Mouse (Mus musculus) lung, postnatal 10 days (tissue): ENCODE results near the gene Wdr93.
A peak's percentile ranks its signal among the peaks of the same experiment; 100 is the strongest.
"Not testable (repeated sequence)": the region's sequence is repeated elsewhere in the genome, so short reads cannot be mapped to it uniquely, and the experiment has no call there.

Source experiments
- DNase-seq: peaks from one replicate; pipeline ENCODE4 v3.0.0; 2021

Gene Wdr93

DNA sequence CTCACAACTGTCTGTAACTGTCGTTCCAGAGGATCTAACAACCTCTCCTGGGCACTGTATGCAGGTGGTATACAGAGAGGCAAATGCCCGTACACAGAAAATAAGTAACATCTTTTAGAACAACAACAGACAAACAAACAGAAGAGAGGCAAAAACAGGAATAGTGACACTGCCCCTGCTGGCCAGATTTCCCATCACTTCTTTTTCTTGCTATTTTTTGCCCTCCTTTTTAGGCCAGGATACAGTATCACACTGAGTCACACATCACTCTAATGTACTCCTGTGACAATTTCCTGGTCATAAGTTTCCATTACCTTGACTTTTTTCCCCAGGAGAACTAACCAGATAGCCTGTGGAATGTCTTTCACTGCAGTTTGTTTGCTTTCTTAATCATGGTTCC lies 13.4 kb downstream of the Wdr93 start:
- DNase-seq: no peak

DNA sequence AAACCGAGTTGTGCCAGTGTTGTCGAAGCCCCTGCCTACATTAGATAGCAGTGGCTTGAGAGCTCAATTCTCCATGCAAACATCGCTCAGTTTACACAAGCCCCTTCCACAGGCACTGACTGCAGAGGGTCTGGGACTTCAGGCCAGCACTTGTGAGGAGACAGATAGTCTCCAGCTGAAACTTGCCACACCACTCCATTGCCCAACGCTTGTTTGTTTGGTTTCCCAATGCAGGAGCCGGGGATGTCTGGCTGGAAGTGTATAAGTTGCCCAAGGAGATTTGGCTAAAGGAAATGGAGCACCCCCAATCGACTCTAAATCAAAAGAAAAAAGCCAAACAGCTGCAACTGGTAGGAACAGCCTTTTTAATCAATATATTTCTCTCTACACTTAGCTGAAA lies 15.2 kb downstream of the Wdr93 start:
- peak; percentile 58 for DNase-seq

DNA sequence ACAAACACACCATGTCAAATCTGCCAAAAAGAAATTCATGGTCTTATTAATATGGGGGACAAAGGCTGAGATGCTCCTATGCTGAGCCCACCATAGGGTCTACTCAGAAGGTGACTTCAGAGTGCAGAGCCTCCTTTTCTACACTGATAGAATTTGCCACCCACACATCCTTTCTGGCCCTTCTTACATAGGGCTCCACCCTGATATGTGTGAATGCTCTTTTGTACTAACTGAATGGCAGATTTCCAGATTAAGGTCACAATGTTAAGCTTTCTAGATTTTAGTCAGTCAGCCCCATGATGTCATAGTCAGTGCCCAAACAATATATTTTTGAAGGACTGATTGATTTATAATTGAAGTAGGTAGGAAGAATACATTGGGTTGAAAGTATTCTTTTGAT lies 16.8 kb downstream of the Wdr93 start:
- DNase-seq: no peak

DNA sequence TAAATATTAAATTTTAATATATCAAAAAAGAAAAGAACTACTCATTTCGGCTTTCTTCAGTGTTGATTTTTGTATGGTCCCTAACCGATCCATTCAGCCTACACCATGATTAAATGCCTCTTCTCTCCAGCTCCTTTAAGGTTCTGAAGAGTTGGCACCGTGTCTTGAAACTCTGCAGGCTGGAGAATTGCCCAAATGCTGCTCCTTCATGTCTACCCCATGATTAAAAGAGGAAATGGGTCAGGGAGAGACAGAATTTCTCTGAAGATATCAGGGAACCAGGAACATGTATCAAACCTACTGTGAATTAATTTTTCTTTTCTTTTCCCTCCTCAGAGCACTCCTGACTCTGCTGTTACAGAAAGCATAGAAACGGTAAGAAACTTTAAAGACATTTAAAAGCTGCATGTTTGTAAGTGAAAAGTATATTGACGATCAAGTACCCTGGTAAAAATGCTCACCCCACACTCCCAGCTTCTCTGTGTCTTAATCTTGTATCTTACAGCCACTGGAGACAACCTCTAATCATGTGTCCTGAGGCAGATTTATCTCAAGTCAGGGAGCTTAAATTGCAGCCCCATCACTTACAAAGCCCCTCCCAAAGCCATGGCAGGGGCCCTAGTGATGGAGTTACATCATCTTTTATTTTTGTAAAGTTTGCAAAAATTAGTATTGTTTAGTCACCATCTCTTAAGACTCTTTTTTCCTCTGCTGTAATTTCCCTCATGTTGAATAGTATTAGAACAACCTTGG lies 18.3 kb downstream of the Wdr93 start:
- DNase-seq: no peak

DNA sequence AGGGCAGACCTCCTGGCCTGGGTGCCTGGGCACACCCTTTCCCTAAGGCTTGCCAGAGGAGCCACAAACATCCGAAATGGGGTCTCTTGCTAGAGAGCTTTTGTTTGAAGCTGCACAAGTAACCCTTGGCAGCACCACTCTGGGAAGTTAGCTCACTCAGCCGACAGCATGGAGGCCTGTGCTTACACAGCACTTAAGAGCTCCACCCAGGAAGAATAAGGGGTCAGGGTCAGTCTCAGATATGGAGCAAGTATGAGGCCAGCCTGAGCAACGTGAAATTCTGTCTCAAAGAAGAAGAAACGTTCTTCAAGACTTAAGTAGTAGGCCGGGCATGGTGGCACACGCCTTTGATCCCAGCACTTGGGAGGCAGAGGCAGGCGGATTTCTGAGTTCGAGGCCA lies 19.1 kb downstream of the Wdr93 start:
- DNase-seq: no peak

DNA sequence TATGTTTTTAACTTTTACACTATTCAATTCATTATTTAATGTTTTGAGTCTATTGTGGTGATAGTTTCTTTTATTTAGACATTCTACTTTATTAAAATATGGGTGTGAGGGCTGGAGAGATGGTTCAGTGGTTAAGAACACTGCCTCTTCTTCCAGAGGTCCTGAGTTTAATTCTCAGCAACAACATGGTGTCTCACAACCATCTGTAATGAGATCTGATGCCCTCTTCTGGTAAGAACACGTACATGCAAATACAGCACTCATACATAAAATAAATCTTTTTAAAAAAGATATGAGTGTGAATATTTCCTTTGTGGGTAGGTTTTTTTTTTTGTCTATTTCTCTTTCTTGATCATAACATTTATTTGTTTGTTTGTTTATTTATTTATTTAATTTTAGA lies 23.0 kb downstream of the Wdr93 start:
- DNase-seq: no peak

DNA sequence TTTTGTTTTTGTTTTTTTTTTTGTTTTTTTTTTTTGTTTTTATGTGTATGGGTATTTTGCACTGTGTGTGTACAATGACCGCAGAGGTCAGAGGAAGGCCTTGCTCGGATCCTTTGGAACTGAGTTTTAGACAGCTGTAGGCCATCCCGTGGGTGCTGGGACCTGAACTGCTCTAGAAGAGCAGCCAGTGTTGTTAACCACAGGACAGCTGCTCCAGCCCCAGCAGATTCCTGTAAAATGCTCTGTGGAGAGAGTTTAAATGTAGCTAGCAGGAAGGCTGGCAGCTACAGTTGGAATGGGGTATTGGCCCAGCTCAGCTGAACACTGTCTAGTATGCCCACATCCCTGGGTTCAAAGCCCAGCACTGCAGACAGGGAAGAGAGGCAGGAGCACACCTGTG lies 26.7 kb downstream of the Wdr93 start:
- no peak for DNase-seq

DNA sequence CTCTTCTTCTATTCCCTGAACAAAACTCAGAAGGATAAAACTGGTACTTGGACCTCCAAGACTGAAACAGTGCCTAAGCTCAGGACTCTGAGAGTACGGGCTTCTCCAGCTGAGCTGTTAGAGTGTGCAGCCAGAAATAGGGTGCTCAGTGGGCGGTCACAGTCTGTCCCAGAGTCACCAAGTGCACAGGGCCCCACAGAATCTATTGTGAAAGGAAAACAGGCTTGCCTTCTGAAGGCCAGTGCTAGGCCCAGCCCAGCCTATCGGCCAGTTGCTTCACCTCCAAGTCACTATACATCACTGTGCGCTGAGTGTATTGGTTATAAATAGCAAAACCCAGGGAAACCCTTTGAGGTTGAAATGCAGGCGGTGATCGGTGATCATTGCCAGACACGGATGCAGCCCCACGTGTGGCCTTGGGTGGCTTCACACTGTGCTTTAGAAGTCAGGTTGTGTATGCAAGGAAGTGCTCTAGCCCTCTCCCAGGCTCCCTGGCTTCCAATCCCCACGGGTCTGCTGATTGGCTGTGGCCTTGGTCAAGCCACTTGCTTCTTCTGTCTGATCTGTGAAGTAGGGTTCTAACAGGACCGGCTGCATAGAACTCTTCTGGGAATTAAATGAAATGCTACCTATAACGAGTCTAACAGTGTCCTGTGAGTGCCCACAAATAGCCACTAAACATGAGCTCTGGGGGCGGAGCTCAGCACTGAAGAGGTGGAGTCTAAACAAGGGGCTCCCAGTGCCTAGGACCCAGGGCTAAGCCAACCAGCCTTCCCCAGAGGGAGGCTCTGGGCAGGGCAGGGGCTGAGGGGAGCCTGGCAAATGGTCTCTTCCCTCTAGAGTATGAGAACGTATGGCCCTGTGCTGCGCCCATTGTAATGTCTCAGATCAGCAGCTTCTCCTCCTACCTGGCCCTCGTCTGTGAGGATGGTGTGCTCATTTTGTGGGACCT lies 28.9 kb downstream of the Wdr93 start:
- no peak for DNase-seq

DNA sequence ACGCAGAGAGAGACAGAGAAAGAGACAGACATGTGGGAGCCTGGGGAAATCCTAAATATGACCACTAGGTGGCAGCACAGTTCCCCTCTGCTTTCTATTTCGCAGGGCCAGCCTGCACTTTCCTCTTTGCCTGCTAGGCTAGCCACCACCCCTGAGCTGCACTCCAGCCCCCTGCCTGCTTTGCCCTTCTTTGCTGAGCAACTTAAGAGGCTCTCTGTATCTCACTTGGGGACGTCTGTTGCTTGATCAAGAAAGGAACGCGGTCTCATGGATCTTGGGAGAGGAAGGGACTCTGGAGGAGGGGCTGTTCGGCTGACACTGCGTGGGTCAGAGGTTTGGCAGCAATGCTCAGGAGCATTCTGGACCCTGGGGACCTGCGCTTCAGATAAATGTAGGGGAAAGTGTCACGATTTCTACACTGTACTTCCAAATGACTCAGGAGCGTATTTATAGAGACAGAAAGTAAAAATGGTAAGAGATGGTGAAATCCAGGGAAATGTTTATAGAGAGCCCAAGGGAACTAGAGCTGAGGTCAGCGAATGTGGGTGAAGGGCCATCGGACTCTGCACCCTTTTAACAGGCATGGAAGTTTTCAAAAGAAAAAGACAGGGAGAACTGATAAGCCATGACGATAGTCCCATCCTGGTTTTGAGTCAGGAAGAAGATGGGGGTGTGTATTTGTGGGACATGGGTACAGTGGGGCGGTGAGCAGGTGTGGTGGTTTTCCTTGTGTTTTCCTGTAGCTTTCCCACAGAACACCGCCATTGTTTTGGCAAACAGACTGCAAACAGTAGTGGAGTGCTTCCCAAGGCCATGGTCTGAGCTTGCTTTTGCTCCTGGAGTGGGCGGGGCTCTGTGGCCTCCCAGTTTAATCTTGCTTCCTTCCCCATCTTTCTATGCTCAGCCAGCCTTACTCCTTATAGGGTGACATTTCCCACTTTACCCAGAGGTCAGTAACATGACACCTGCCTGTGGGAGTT lies 38.0 kb downstream of the Wdr93 start:
- peak; percentile 83 for DNase-seq

DNA sequence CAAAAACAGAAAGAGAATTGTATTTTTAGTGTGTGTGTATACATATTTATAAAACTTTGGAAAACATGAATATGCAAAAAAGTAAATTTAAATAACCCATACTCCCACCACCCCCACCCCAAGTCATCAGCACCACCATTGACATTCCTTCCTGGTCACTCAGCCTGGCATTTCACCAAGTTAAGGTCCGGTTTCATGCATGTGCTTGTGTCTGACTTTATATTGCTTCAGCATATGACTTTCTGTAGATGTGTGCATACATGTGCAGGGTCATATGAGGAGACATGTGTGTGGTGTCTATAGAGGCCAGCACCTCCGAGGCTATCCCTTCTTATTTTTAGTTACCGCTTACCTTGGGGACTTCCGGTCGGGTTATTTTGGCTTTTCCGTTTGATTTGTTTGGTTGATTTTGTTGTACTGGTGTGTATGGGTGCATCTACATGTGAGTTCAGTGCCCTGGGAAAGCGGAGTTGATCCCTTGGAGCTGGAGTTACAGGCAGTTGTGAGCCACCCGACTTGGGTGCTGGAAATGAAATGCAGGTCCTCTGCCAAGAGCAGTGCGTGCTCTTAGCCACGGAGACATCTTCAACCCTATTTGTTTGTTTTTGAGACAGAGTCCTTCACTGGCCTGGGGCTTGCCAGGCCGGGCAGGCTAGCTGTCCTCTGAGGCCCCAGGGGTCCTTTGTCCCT lies 39.0 kb downstream of the Wdr93 start:
- no peak for DNase-seq

DNA sequence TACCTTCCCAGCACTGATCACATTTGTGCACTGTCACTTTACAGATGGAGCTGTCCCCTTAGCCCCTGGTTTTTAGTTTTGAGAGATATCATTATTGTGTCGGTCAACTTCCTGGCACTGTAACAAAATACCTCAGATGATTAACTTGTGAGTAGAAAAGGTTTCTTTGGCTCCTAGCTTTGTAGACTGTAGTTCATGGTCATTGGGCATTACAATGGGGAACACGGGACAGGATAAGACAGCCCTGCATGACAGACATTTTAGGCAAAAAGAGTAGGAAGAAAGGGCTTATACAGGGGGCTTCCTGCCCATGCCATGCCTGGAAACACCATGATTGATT lies 39.5 kb downstream of the Wdr93 start:
- DNase-seq: no peak

DNA sequence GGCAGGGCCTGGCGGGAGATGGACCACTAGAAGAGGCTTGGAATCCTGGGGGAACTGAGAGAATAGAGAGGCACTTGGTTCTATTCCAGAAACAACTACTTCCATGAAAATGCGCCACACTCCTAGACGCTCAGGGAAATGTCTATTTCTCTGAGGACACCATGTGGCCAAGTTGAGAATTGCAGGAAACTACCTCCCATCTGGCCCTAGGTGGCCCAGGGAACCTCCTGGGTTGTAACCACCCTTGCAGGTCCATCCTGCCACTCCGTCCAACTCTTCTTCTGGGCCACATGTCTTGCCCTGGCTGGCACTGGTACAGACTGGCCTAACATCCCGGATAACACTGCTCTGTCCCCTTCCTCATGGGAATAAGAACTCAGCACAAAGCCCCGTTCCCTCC lies 43.3 kb downstream of the Wdr93 start:
- peak; percentile 81 for DNase-seq

DNA sequence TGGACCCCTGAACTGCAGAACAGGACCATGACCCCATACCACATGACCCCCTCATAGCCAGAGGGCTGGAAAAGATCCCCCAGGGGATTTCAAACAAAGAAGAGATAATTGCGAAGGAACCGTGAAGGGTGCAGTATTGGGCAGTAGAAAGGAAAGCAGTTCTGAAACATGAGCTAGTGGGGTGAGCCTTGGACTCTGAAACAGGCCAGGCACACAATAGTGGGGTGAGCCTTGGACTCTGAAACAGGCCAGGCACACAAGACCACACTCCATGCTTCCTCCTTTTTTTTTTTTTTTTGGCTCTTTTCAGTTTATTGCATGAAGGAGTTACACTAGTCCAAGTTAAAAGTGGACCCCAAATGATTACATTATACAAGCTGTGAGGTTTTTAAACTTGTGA lies 46.8 kb downstream of the Wdr93 start:
- DNase-seq: not testable (repeated sequence)

DNA sequence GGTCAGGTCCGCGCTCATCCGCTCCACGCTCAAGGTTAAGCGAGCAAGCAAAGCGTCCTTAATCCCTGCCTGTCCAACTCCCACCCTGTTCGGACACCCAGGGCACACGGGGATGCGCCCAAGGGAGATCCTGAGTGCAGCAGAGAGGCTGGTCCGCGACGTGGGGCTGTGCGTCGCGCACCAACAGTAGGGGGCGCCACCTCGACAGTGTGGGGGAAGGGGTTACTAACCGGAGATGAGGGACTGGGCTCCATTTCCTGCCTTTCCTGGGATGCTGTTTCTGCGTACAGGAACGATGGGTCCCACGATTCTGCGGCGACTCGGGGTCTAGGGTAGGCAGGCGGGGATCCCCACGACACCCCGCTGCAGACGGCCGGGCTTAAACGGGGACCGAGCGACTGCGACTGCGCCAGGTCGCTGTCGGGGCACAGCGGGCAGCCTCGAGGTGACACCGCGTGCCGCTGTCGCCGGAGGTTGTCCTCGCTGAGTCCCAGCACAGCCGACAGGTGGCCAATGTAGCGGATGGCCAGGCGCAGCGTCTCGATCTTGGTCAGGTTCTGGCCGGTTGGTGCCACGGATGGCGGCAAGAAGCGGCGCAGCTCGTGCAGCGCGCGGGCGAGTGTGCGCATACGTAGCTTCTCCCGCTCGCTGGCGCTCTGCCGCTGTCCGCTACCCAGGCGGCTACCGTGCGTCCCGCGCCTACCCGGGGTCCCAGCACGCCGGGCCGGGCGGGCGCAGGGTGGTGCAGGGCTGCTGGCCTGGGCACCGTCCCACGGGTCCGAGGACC lies 49.9 kb downstream of the Wdr93 start:
- peak; percentile 47 for DNase-seq

DNA sequence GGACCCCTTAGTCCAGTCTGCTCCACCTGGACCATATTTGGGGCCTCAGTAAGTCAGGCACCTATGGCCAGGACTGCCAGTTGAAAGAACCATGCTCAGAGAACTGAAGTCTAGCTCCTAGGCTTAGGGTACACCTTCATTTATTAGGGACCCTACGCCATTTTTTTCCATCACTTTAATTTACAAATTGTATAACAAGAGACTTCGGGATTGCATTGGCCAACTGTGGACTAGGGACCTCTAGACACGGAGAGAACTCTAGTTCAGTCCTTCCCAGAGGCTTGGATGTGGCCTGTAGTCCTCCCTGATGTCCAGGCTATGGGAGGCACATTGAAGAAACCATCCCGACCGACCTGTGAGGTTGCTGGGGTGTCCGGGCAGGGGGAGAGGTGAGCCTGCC lies 50.7 kb downstream of the Wdr93 start, which contains the start of gene Mesp1:
TSS of gene Mesp1 (minus strand) at position 101 of the 400 bp plus-strand sequence.
- DNase-seq: no peak

DNA sequence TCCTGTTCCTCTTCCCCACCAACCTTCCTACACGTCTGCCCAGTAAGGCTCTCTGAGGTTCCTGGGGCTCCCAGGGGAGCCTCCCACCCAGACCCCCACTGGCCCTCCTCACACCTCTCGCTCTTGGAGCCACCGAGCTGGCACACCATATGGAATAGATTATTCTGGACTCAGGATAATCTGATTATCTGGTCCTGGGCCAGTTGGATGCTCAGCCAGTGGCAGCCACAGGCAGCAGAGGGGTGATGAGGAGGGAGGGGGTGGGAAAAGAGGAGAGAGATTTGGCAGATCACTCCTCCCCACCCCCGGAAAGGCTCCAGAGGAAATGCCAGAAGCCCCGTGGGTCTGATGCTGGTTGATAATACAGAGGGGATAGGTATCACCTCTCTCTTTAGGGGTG lies 55.6 kb downstream of the Wdr93 start:
- no peak for DNase-seq

DNA sequence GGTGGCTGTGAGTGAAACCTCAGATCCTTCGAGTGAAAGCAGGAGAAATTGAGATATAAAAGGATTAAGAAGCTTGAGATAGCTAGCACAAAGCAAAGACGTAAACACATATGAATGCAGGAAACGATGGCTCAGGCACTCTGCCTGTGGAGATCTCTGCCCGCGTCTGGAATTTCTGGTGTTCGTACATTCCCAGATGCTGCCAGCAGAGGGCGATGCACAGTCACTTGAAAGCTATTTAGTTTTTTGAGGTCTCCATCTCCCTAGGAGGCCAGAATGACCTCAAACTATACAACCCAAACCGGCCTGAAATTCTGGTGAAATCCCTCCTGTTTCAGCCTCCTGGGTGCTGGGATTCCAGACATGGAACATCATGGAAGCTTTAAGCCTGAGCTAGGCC lies 56.1 kb downstream of the Wdr93 start:
- peak; percentile 88 for DNase-seq

DNA sequence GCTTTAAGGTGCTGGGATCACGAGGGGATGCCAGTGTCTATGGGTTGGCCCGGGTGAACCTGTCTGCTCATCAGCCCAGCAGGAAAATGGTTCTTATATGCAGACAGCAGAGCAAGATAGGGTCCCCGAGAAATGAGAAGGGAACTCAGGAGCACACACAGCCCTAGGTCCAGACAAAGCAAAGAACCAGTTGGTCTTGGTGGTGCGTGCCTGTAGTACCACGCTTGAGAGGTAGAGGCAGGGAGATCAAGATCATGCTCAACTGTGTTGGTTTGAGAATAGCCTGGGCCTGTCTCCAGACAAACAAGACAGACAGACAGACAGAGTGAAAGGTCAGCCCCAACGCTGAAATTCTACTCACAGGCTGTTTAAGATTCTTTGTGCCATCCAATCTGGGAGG lies 56.5 kb downstream of the Wdr93 start:
- no peak for DNase-seq

DNA sequence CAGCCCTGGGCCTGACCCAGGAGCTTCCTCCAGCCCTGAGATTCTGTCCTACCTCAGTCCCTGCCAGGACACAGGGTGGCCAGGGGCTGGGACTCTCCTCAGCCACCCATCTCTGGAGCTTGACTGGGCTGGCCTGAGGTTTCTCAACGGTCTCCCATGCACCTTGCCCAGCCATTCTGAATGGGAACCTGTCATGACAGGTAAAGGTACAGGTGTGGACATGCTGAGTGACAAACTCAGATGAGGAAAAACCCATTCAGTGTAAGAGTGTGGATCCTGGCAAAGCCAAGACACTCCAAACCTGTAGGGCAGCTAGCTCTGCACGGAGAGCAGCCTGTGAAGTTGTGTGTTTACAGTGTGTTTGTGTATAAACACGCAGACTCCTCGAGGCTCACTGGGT lies 57.4 kb downstream of the Wdr93 start:
- DNase-seq: no peak

DNA sequence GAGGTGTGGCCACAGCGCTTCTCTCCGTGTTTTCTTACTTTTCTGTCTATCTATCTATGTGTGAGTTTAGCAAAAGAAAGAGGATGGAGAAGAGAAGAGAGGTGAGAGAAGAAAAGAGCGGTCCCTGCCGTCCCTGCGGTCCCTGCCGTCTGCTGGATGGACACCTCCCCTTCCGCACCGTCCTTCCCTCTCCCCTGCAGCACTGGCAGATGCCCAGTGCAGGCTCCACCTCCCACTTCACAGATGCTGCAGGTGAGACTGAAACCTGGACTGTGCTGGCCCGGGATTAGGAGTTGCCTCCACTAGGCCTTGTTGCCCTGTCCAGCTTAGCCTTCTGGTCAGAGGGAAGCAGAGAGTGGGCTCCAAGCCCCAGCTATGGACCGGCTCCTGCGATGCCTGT lies 58.4 kb downstream of the Wdr93 start:
- peak; percentile 56 for DNase-seq

DNA sequence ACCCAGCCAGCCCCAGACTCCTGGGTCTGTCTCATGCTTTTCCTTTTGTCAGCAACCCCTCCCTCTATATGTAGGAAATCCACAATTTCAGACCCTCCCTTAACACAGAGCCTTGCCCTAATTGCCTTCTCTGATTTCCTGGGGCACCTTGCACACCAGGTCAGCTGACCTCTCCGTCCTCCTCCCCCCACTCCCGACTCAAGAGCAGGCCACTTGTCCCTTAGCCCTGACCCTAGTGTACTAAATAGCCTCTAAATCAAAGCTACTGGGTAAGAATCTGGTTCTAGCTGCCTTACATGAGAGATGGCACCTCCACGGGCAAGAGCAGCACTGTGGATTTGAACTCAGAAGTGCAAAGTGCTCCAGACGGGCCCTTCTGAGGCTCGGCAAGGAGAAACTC lies 59.1 kb downstream of the Wdr93 start:
- no peak for DNase-seq

DNA sequence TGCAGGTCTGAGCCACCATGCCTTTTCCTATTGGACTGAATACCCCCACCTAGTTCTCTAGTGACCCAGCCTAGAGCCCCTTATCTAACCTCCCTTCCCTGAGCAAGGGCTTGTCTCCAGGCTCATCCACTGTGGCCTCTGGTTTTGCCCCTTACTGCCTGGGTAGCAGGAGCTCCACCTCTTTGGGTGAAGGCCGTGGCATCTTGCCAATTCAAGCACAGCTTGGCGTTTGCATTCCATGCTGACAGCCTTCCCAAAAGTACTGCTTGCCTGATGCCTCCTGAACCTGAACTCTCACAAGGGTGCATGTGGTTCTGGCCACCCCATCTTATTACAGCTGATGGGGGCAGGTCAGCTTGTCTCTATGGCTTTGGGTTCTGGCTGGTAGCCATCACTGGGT lies 60.9 kb downstream of the Wdr93 start:
- peak; percentile 50 for DNase-seq
